Mouse (Mus musculus): ENCODE results near the gene Acbd3. TPM values are rescaled to one million over a fixed set of nuclear protein-coding genes. Genes with fewer than 3 reads are reported as not detected.

Acbd3 gene
- polyA plus RNA-seq, 1 experiment from 2014 or later = 32.7 TPM

DNA sequence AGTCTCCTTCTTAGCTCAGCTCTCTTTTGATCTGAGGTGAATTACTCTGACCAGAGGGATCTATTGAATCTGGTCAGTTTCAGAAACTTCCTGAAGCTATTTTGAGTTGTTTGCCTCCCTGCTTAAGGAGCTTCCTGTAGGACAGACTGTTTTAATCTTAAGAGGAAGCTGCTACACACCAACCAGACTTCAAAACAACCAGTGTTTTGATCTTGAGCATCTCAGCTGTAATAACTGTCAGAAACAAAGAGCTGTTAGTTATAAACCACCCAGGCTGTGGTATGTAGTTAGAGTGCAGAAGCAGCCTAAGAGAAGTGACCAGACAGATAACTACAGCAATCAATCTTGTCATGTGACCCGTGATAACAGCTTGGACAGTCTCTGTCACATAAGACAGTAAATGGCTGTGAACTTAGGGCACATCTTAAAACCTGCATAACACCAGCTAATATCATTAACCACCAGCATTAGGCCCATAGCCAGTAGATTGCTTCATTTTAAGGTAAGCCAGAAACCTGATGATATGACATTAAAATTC is 2.1 kb upstream of the Acbd3 start:
- Histone ChIP-seq H3K9ac (no peak overlapping the region), H3K27me3 (no peaks in the 10 kb centered on the region), H3K4me1 (peaks cover 25% of the 10 kb centered on the region), H3K4me3 (no peak overlapping the region), H3K36me3 (no peaks in the 10 kb centered on the region), H3K9me3 (replicated peaks) (no peaks in the 10 kb centered on the region), H3K27ac (no peak overlapping the region), H3K4me2 (replicated peaks) (no peak overlapping the region)
- ATAC-seq (ENCODE audit: low FRiP score) = no peak
- WGBS = 75% methylated on average over 1 of the region's 1 CpGs

DNA sequence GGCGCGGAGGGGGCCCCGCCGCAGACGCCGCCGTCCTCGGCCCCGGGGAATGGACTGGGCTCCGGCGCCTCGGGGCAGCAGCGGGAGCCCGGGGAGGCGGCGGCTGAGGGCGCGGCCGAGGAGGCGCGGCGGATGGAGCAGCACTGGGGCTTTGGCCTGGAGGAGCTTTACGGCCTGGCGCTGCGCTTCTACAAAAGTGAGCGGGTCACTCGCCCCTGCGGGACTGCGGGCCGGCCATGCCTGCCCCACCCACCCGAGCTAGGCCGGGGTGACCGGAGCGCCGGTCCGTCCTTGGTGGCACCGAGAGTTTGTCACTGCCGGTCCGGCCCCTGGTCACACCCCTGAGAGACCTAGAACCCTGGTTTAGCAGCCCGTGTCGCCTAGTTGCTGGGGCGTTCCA is 340 bp downstream of the Acbd3 start:
- peak; percentile 67; the same call in 1 of the 2 replicates for ATAC-seq (ENCODE audit: low FRiP score)

DNA sequence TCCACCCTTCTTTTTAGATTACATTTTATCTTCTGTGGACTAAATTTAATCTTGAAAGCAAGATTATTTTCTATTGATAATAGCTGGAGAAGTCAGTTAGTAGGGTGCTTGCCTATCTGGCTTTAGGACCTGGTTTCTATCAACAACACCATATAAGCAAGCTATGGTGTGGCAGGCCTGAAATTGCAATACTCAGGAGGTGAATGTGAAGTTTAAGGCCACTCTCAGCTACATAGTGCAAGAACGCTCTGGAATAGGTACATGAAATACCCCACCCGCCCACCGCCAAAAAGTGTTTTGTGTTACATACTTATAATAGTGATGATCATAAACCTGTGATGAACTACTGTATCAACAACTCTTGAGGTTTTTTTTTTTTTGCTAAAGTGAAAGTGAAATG is 3.4 kb downstream of the Acbd3 start:
- Histone ChIP-seq H3K4me3 (no peak overlapping the region), H3K27ac (no peak overlapping the region), H3K4me1 (peaks cover 25% of the 10 kb centered on the region), H3K9me3 (replicated peaks) (no peaks in the 10 kb centered on the region), H3K9ac (no peak overlapping the region), H3K27me3 (no peaks in the 10 kb centered on the region), H3K4me2 (replicated peaks) (no peak overlapping the region), H3K36me3 (peaks cover under 1% of the 10 kb centered on the region; the same call in 1 of the 2 replicates)
- ATAC-seq (ENCODE audit: low FRiP score) = no peak
- 93% methylated on average over 3 of the region's 3 CpGs for WGBS

More for the DNA sequence above, 340 bp downstream of the Acbd3 start:
- Histone ChIP-seq H3K27ac (peak overlapping the region; percentile 94), H3K36me3 (no peaks in the 10 kb centered on the region), H3K27me3 (no peaks in the 10 kb centered on the region), H3K9ac (peak overlapping the region; percentile 94), H3K4me2 (replicated peaks) (peak overlapping the region; percentile 63), H3K4me3 (peak overlapping the region; percentile 99), H3K4me1 (peaks cover 25% of the 10 kb centered on the region), H3K9me3 (replicated peaks) (no peaks in the 10 kb centered on the region)
- under 1% methylated on average over 41 of the region's 42 CpGs for WGBS

DNA sequence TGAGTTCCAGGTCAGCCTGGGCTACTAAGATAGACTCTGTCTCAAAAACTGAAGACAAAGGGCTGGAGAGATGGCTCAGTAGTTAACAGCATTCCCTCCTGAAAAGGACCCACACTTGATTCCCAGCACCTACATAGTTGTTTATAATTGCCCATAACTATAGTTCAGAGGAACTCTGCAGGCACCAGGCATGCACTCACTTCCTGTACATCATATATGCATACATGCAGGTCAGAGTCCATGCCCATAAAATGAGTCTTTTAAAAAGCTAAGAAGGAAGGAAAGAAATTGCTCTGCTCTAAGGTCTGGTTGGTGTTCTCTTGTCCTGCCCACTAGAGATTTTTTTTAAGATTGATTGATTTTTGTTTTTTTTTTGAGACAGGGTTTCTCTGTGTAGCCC is 22.0 kb downstream of the Acbd3 start:
- no peak overlapping the region for H3K9ac ChIP-seq
- H3K36me3 ChIP-seq = peaks cover 61% of the 10 kb centered on the region
- H3K27me3 ChIP-seq = no peaks in the 10 kb centered on the region
- H3K27ac ChIP-seq = no peak overlapping the region
- no peak overlapping the region for H3K4me2 ChIP-seq (replicated peaks)
- no peak overlapping the region for H3K4me3 ChIP-seq
- H3K9me3 ChIP-seq (replicated peaks) = no peaks in the 10 kb centered on the region
- ATAC-seq (ENCODE audit: low FRiP score) = no peak
- no peaks in the 10 kb centered on the region for H3K4me1 ChIP-seq

DNA sequence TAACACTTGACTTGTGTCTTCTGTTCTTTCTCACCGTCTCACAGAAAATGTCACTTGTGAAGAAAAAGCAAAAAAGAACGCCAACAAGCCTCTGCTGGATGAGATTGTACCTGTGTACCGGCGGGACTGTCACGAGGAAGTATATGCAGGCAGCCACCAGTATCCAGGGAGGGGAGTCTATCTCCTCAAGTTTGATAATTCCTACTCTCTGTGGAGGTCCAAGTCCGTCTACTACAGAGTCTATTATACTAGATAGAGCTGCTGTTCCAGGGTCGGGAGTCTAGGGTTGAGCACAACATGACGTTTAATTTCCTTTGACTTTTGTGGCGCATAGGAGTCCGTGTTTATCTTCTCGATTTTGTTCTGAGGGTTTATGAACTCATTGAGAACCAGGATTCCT is 26.3 kb downstream of the Acbd3 start:
- H3K4me3 ChIP-seq = no peak overlapping the region
- H3K27ac ChIP-seq = no peak overlapping the region
- no peaks in the 10 kb centered on the region for H3K27me3 ChIP-seq
- ATAC-seq (ENCODE audit: low FRiP score) = no peak
- H3K9me3 ChIP-seq (replicated peaks) = no peaks in the 10 kb centered on the region
- H3K4me2 ChIP-seq (replicated peaks) = no peak overlapping the region
- no peaks in the 10 kb centered on the region for H3K4me1 ChIP-seq
- no peak overlapping the region for H3K9ac ChIP-seq
- WGBS = 92% methylated on average over 11 of the region's 11 CpGs
- H3K36me3 ChIP-seq = peaks cover 45% of the 10 kb centered on the region

DNA sequence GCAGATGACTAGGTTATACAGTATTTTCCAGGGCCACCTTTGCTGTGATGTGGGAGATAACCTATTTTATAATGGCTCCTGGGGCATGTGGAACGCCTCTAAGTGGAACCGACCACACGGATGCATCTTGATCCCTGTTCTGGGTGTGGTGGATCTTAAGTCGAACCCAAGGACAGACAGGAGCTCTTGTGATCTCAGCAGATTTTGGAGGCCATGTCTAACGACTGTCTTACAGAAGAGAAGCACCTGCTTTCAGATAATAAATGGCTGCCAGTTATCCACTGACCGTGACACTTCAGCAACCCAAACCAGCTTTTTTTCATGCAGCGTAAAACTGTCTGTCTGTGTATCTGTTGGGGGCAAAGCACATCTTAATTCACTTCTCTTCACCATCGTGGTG is 28.5 kb downstream of the Acbd3 start:
- no peak overlapping the region for H3K4me2 ChIP-seq (replicated peaks)
- H3K9me3 ChIP-seq (replicated peaks) = no peaks in the 10 kb centered on the region
- H3K36me3 ChIP-seq = peaks cover 26% of the 10 kb centered on the region
- ATAC-seq (ENCODE audit: low FRiP score) = no peak
- H3K27ac ChIP-seq = no peak overlapping the region
- H3K9ac ChIP-seq = no peak overlapping the region
- no peaks in the 10 kb centered on the region for H3K27me3 ChIP-seq
- WGBS = 89% methylated on average over 8 of the region's 8 CpGs
- H3K4me3 ChIP-seq = no peak overlapping the region
- H3K4me1 ChIP-seq = no peaks in the 10 kb centered on the region

DNA sequence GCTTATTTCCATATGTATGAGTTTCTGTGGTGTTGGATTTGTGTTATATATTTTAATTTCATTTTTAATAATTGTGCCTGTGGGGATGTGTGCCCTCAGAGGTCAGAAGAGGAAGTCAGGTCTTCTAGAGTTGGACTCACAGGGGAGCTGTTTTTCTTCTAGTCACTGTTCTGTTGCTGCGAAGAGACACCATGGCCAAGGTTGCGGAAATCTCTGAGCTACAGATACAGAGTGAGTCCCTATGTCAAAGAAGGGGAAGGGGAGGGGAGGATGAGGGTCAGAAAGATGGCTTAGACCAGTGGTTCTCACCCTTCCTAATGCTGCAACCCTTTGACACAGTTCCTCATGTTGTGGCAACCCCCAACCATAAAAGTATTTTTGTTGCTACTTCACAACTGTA is 30.9 kb downstream of the Acbd3 start:
- Histone ChIP-seq H3K9ac (no peak overlapping the region), H3K4me2 (replicated peaks) (no peak overlapping the region), H3K9me3 (replicated peaks) (no peaks in the 10 kb centered on the region), H3K4me1 (no peaks in the 10 kb centered on the region), H3K4me3 (no peak overlapping the region), H3K36me3 (peaks cover 26% of the 10 kb centered on the region), H3K27me3 (no peaks in the 10 kb centered on the region), H3K27ac (no peak overlapping the region)
- no peak for ATAC-seq (ENCODE audit: low FRiP score)
- WGBS = 95% methylated on average over 2 of the region's 2 CpGs

DNA sequence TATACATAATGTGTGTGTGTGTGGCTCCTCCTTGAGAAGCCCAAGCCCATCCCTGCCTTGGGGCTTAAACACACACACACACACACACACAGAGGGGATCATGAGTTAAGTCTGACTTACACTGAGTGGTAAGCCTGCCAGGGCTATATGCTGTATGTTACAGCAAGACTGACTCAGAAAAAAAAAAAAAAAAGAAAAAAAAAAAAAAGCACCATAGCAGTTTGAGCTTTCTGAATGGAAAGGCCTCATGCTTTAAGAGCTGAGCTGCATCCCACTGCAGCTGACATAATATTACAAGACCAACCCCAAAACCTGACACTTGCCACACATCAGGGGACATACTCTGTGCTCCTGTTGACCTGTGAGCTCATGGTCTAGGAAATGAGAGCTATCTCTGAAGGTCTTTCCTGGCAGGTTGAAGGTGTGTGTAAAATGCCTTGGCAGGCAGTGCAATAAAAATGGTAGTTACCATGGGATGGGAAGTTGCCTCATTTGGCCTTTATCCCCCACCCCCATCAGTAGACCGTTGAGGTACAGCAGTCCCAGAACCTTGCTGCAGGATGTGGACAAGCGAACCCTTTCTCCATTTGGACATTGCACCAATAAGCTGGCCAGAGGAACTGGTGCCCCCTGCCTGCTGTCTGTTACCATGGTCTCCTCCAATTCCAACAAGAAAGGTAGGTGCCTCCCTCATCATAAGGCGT is 31.6 kb downstream of the Acbd3 start:
- no peaks in the 10 kb centered on the region; the same call in 1 of the 2 replicates for H3K27me3 ChIP-seq
- ATAC-seq (ENCODE audit: low FRiP score) = no peak
- WGBS = 88% methylated on average over 3 of the region's 3 CpGs
- H3K4me3 ChIP-seq = no peak overlapping the region
- H3K4me2 ChIP-seq (replicated peaks) = no peak overlapping the region
- no peaks in the 10 kb centered on the region for H3K4me1 ChIP-seq
- no peak overlapping the region for H3K27ac ChIP-seq
- no peak overlapping the region for H3K9ac ChIP-seq
- H3K36me3 ChIP-seq = peaks cover 19% of the 10 kb centered on the region
- no peaks in the 10 kb centered on the region for H3K9me3 ChIP-seq (replicated peaks)

DNA sequence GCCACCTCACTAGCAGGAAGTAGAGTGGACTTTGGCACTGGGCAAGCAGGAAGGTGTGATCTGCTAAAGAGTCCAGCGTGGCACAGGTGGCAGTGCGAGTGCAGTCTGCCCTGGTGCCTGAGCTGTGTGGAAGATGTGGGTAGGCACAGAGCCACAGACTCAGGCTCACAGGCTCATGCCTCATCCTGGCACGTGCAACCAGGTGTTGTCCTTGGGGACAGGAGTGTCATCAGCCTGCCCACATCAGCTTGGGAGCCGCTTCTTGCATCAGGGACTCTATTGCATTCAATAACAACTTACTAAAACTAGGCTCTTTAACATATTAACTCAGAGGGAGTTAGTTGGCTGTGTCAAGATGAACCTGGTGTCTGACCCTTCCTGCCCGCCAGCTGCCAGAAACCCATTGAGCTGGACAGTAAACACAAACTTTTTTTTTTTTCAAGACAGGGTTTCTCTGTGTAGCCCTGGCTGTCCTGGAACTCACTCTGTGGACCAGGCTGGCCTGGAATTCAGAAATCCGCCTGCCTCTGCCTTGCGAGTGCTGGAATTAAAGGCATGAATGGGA is 32.2 kb downstream of the Acbd3 start:
- Histone ChIP-seq H3K4me1 (no peaks in the 10 kb centered on the region), H3K4me2 (replicated peaks) (no peak overlapping the region), H3K27me3 (no peaks in the 10 kb centered on the region; the same call in none of the 2 replicates), H3K27ac (no peak overlapping the region), H3K4me3 (no peak overlapping the region), H3K9ac (no peak overlapping the region), H3K9me3 (replicated peaks) (no peaks in the 10 kb centered on the region), H3K36me3 (peaks cover 14% of the 10 kb centered on the region)
- no peak for ATAC-seq (ENCODE audit: low FRiP score)
- 90% methylated on average over 7 of the region's 7 CpGs for WGBS

DNA sequence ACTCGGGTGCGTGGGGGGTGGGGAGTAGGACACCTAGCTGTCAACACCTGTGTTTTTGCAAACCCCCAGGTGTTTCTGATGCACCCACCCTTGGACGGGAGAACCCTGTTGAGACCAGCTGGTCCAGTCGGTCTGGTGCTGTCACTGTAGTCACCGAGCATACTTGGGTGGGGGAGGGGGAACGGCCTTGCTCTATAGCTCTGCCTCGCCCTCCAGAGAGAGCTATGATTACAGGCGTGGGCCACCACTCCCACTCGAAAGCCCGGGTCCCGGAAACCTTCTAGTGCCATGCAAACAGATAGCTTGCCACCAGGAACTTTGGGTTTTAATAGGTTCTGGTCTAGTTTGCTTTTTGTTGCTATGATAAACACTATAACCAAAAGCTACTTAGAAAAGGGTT is 36.3 kb downstream of the Acbd3 start:
- H3K9me3 ChIP-seq (replicated peaks) = no peaks in the 10 kb centered on the region
- WGBS = 82% methylated on average over 11 of the region's 11 CpGs

DNA sequence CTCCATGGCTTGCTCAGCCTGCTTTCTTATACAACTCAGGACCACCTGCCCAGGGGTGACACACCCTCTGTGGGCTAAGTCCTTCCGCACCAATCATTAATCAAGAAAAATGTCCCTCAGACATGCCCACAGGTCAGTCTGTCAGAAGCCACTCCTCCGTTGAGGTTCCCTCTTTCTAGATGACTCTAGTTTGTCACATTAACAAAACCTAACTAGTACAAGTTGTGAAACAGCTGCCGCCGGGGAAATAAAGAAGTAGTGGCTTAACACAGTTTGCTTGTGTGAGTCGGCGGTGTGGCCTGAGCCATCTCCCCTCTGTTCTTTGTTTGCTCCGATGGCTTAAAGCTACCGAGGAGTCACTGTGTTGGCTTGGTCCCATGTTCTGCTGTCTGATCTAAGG is 36.8 kb downstream of the Acbd3 start:
- Histone ChIP-seq H3K4me1 (peaks cover 10% of the 10 kb centered on the region; the same call in 1 of the 2 replicates), H3K4me2 (replicated peaks) (no peak overlapping the region), H3K27ac (no peak overlapping the region), H3K9ac (no peak overlapping the region), H3K36me3 (no peaks in the 10 kb centered on the region), H3K9me3 (replicated peaks) (no peaks in the 10 kb centered on the region), H3K27me3 (no peaks in the 10 kb centered on the region; the same call in none of the 2 replicates), H3K4me3 (no peak overlapping the region)
- no peak for ATAC-seq (ENCODE audit: low FRiP score)
- WGBS = 89% methylated on average over 8 of the region's 8 CpGs

More for the DNA sequence above, 36.3 kb downstream of the Acbd3 start:
- Histone ChIP-seq H3K4me2 (replicated peaks) (no peak overlapping the region), H3K27ac (no peak overlapping the region), H3K36me3 (no peaks in the 10 kb centered on the region), H3K4me3 (no peak overlapping the region), H3K9ac (no peak overlapping the region), H3K4me1 (0 out of 2 replicates have a peak, but pooled peaks cover 5% of the 10 kb centered on the region), H3K27me3 (no peaks in the 10 kb centered on the region; the same call in none of the 2 replicates)
- ATAC-seq (ENCODE audit: low FRiP score) = no peak

DNA sequence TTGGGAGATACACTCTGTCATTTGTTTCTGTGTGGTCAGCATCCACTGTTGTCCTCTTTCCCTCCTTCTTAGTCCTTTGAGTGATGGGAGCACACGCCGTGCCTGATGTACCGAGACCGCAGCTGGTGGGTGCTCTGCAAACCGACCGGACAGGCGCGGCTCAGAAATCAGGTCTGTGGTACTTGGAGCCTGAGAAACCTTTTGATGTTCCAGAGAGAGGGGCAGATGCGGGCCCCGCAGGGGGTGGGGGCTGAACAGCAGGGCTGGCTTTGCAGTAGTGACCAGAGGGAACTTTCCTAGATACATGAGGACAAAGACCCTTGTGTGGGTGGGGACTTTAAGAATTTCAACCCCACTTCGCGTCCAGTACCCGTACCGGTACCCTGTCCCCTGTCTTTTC is 37.5 kb downstream of the Acbd3 start:
- H3K4me3 ChIP-seq = peak overlapping the region; percentile 34
- WGBS = 6% methylated on average over 14 of the region's 14 CpGs
- ATAC-seq (ENCODE audit: low FRiP score) = peak; percentile 53
- H3K9me3 ChIP-seq (replicated peaks) = no peaks in the 10 kb centered on the region
- peak overlapping the region; percentile 79 for H3K4me2 ChIP-seq (replicated peaks)
- H3K27ac ChIP-seq = no peak overlapping the region
- no peaks in the 10 kb centered on the region; the same call in none of the 2 replicates for H3K27me3 ChIP-seq
- H3K9ac ChIP-seq = peak overlapping the region; percentile 58
- H3K36me3 ChIP-seq = no peaks in the 10 kb centered on the region
- peaks cover 16% of the 10 kb centered on the region; the same call in 1 of the 2 replicates for H3K4me1 ChIP-seq
